Mouse (Mus musculus): ENCODE data around the gene Gm1673.

Gm1673 gene

DNA sequence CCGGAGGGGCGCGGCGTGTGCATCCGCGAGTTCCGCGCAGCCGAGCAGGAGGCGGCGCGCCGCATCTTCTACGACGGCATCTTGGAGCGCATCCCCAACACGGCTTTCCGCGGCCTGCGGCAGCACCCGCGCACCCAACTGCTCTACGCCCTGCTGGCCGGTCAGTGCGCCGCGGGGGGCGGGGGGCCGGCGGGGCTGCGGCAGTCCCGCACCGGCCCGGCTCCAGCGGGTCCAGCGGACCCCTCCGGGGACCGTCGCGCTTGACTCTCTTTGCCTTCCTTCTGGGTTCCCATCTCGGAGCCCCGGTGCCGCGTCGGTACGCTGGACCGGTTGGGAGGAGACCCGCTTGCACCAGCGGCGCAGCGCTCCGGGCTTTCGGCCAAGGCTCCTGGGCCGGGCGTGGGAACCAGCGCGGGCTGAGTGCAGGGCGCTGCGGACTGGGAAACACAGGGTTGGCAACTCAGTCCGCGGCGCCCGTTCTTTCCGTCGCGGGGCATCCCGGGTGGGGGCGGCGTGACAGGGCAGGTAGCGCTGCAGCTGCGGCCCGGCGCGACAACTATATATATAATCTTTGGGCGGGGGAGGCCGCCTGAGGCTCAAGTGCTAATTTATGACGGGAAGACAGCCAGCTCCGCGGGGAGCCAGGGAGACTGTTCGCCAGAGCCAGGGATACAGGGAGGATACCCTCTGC, 14.0 kb downstream of the Gm1673 start:
- DNase-seq (ENCODE audit: low spot score in 2 of 2): peak; percentile 64 to 66

GRCm38 (mm10) chr5:33997829-33998504, 14.7 kb downstream of the Gm1673 start:
- no peak for DNase-seq (ENCODE audit: low spot score in 2 of 2)

DNA sequence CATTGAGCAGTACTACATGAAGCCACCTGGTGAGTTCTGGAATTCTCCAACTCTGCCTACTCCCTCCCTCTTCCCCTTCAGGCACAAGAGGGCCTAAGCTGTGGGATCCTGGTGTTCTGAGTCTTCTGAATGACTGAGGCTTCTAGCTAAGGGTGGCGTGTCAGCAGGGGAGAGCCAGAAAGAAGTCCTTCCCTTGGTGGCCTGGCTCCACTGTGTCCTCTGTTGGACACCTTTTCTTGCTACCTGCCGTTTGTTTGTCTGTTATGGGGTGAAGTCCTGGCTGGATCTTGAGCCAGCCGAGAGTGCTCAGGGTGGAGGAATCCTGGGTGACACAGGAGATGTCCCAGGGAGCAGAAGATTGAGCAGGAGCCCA, 15.3 kb downstream of the Gm1673 start:
- DNase-seq (ENCODE audit: low spot score in 2 of 2): no peak

DNA sequence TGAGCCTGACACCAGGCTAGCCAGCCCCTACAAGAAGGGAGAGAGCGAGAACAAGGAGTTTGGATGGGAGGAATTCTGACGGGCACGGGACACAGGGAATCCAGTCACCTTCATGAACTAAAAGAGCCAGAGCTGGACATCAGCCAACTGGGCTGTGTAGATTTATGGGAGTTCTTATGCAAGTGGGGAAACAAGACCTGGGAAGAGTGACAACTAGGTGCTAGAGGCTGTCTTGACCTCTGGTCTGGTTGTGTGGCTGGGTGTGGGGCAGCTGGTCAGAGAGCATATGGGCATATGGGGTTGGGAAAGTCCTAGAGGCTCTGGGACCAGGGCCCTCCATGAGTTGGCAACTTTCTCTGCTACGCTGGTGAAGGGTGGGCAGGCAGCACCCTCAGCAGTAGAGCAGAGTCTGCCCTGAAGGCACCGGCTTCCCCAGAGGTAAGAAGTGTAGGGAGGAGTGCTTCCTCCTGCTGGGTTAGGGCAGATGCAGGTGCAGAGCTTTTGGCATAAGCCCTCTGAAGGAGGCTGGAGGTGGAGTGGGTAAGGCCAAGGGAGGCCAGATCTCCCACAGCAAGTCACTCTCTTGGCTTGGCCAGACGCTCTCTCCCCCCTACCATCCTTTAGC, 16.3 kb downstream of the Gm1673 start:
- no peak for DNase-seq (ENCODE audit: low spot score in 2 of 2)

DNA sequence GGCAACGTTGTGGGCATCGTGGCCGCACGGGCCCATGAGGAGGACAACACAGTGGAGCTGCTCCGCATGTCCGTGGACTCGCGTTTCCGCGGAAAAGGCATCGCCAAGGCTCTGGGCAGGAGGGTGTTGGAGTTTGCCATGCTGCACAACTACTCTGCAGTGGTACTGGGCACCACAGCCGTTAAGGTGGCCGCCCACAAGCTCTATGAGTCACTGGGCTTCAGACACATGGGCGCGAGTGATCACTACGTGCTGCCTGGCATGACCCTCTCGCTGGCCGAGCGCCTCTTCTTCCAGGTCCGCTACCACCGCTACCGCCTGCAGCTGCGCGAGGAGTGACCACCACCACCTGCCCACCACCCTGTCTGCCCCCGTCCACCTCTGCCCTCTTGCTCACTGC, 17.6 kb downstream of the Gm1673 start:
- no peak for DNase-seq (ENCODE audit: low spot score in 2 of 2)

- DNase-seq (ENCODE audit: low spot score in 2 of 2): no peak
Observed at GRCm38 (mm10) chr5:34001401-34001800, 18.2 kb downstream of the Gm1673 start.

DNA sequence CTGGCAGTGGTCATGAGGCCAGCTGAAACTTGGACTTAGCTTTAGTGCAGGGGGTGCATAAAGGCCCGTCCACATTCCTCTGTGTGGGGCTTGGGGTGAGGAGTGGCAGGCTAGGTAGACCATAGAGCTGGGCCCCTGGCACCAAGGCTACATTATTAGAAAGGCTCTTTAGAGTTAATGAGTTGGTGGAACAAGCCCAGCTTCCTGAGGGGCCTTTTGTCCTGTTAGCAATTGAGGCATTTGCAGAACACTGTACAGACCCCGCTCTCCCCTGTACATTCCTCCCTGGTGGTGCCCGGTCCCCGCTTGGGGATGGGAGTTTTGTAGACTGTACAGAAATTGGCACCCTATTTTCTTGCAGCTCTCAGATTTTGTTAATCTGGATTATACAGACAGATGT, 19.4 kb downstream of the Gm1673 start:
- no peak for DNase-seq (ENCODE audit: low spot score in 2 of 2)

GRCm38 (mm10) chr5:34004618-34005017, 21.4 kb downstream of the Gm1673 start:
- DNase-seq (ENCODE audit: low spot score in 2 of 2): no peak

DNA sequence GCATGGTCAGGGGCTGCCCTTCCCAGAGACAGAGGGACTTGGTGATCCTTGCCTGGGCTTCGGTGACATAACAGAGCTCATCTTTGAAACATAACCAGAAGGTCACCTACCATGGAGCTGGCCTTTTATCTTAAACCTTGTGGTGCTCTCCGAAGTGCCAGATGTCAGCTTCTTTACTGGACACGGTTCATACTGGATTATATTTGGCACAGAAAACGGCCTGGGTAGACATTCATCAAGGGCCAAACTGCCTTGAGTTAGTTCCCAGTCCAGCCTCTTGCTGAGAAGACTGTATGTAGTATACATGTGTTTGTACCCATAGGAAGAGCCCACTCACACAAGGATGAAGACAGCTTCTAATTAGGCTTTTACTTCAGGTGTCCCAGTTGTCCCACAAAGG, 23.6 kb downstream of the Gm1673 start:
- DNase-seq (ENCODE audit: low spot score in 2 of 2): no peak

GRCm38 (mm10) chr5:34007392-34007941, 24.2 kb downstream of the Gm1673 start:
- no peak for DNase-seq (ENCODE audit: low spot score in 2 of 2)

- DNase-seq (ENCODE audit: low spot score in 2 of 2): no peak
Observed at GRCm38 (mm10) chr5:34014652-34015051, 31.4 kb downstream of the Gm1673 start.

- DNase-seq (ENCODE audit: low spot score in 2 of 2): no peak
Observed at GRCm38 (mm10) chr5:34018968-34019367, 35.7 kb downstream of the Gm1673 start.

- DNase-seq (ENCODE audit: low spot score in 2 of 2): no peak
Observed at GRCm38 (mm10) chr5:34030101-34030500, 46.9 kb downstream of the Gm1673 start.

DNA sequence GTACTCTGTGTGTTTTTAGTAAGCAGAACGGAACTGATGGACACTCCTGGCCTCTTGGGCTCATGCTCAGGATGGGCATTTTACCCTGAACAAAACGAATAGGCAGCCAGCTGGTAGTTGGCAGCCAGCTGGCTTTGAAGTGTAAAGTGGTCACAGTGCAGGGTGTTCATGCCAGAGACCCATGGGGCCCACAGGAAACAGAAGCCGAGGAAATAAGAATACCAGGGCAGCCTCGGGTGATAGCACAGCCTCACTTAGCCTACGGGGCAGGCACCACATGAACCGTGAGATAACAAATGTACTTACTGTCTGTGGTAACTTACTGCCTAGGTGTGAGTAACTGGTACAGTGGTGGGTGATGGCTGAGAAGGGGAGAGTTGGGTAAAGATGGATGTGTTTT, 47.8 kb downstream of the Gm1673 start:
- no peak for DNase-seq (ENCODE audit: low spot score in 2 of 2)

GRCm38 (mm10) chr5:34032520-34032919, 49.3 kb downstream of the Gm1673 start:
- no peak for DNase-seq (ENCODE audit: low spot score in 2 of 2)

Data from frontal cortex, postnatal 25 days (tissue).